Mouse (Mus musculus) layer of hippocampus, adult 18-20 months (tissue): Measurements from ENCODE around the gene Rnf220. TPM values are rescaled to one million over a fixed set of nuclear protein-coding genes. Genes with fewer than 3 reads are reported as not detected.

Experiments
- DNase-seq, 2 experiments: peaks; one replicate each; pipeline ENCODE4 v3.0.0; 2022; ENCODE audit warnings: low spot score in 2 of 2
- total RNA-seq, 2 experiments: library from RNA; stranded (reverse); gene quantifications; 2 replicates each; pipeline ENCODE4 v1.2.3; 2021

The Rnf220 gene
- total RNA-seq, 2 experiments from 2014 or later, result 188 to 194 TPM

- DNase-seq, result no peak
Observed at GRCm38 (mm10) chr4:117489975-117490374, 6.9 kb downstream of the Rnf220 start.

GRCm38 (mm10) chr4:117489566-117489965 is 7.3 kb downstream of the Rnf220 start:
- DNase-seq, result no peak

- DNase-seq, result no peak
Observed at GRCm38 (mm10) chr4:117487471-117487870, 9.4 kb downstream of the Rnf220 start.

GRCm38 (mm10) chr4:117486188-117486587 is 10.7 kb downstream of the Rnf220 start:
- no peak for DNase-seq

DNA sequence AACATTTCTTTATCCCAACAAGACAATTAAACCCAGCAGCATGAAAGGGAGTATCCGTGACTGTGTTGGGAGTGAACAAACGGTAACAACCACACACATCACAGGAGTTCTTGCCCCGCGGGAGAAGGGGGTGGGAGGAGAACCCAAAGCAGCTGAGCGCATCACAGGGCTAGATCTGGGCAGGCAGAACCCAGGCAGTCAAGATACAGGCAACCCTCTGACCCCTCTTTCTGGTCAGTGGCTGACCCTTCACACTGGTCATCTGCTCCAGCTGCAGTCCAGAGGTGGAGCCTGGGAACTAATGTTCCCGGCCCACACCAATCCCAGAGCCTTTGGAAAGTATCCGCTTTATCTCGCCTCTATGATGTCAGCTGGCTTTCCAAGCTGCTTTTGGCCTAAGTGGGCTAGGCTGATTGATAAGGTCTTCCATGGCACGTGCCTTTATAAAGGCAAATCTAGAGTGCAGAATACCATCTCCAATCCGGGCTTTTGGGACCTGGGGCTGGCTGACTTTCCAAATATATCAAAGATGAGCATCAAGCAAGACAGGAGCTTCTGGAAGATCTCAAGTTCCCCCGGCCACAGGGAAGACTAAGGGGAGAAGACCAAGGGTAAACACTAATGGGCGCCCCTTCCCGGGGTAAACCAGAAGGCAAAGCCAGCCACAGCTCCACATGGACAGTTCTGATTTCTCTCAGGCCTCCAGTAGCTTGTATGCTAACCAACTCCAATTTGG is 11.6 kb downstream of the Rnf220 start:
- DNase-seq, result no peak

GRCm38 (mm10) chr4:117484256-117485044 is 12.4 kb downstream of the Rnf220 start:
- peak in 1 of 2 experiments; percentile 40 for DNase-seq

- DNase-seq, result no peak
Observed at GRCm38 (mm10) chr4:117483931-117484255, 13.0 kb downstream of the Rnf220 start.

DNA sequence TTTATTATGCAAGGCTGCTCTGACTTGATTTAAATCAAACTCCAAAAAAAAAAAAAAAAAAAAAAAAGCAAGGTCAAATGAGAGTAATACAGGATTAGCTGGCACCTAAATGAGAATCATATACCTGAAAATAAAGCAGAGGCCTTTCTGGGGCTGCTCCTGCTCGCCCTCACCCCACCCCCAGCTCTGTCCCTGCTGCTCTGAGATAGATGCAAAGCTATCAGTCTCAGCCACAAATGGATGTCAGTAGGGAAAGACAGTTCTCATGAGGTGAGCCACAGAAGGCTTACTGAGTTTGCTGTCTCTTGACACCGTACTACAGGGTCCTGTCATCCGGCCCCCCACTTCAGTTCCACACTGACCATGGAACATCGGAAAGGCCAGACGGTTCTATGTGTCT is 14.7 kb downstream of the Rnf220 start:
- no peak for DNase-seq

DNA sequence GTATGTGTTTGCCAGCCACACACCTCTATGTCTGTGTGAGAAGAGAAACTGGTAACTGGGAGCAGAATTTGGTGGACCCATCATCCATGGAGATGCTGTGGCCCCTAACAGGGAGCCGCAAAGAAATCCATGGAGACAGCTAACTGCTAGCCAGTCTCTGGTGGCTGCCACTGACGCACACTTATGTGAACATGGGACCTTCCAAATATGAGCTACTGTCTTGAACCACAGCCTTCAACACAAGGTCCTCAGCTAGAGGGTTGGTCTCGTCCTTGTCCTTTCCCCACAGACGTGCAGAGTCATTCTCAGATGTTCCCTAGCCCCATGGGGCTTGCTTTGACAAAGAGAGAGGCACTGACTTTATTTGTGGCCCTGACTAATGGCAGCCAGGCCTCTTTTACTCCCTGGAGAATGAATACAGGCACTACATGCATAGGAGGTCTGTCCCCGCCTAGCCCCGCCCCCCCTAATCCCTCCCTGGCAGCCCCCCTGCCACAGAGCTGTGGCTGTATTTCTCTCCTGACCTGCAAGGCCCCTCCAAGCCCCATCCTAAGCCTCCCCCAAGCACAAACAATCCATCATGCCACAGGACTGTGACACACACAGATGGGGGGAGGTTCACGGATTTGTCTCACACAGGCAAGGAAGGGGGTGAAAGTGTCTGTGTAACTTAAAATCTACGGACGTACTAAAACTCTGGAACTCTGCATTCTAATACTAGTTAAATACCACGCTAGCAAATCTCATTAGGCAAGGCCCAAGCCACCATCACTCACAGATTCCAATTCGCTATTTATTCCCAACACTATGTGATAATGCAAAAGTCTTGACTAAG is 16.0 kb downstream of the Rnf220 start:
- DNase-seq, result no peak

GRCm38 (mm10) chr4:117479951-117480350 is 16.9 kb downstream of the Rnf220 start:
- DNase-seq, result no peak

DNA sequence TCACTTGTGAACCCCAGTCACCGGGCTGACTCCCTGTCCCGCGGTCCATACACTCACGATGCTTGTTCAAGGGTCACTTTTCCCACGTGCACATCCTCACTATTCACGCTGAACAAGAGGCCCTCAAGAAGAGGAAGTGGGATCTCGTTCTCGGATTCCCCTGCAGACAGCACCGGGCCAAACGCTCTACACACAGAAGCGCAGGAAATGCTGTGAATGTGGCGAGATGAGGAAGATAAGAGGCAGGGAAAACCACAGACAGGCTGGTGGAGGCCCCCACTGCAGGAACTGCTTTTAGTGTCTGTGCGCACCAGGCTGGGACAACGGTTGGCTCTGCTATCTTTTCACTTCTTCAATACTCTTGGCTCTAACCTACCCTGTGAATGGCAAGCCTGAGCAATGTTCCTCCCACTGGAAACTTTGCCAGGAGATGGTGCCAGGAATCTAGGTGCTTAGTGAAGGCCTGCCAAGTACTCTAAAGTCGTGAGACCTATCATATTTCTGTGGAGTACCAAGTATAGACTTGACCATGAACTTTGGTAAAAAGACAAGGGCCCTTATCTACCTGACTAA is 18.7 kb downstream of the Rnf220 start:
- no peak for DNase-seq

GRCm38 (mm10) chr4:117477401-117477800 is 19.5 kb downstream of the Rnf220 start:
- no peak for DNase-seq

DNA sequence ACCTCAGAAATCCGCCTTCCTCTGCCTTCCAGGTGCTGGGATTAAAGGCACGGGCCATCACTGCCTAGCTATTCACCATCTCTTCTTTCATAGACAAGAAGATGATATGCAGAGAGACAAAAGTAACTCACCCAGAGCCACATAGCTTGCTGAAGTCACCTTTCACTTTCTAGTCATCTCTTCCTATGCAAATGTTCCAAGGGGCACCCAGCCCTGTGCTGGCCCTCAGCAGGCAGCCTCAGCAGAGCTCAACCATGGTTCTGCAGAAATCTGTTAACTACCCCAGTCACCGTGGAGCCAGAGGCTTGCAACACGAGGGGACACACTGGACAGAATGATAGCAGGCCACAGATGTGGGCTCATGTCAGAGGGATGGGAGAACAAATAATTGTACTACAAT is 20.1 kb downstream of the Rnf220 start:
- no peak for DNase-seq

- DNase-seq, result no peak
Observed at GRCm38 (mm10) chr4:117476355-117476754, 20.5 kb downstream of the Rnf220 start.

- DNase-seq, result no peak
Observed at GRCm38 (mm10) chr4:117473985-117474354, 22.9 kb downstream of the Rnf220 start.

DNA sequence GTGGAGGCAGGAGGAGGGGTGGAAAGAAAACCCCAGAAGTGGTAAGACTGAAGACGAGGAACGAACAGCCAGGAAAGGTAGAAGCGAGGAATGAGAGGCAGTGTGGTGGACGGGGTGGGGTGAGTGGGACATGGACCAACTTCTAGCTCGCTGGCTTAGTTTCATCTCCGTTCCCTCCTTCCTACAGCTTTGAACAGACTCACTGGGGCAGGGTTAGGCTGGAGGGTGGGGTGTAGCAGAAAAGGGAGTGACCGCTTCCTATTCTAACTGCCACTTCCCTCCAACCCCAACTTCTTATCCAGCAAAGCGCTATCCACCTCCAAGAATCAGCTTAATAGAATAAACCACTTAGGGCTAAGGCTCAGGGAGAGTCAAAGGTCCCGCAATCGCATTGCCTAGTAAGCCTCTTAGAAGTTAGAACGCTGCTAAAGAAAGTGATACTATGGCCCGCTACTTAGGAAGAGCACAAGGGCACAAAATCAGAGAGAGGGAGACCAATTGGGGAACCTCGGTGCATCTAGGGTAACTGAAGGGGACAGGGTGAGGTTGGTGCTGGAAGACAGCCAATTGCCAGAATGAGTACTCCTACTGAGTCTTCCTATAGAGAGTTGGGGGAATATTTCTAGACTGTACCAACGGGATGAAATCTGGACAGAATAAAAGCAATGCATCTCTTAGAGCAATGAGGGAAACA is 23.4 kb downstream of the Rnf220 start:
- no peak for DNase-seq

DNA sequence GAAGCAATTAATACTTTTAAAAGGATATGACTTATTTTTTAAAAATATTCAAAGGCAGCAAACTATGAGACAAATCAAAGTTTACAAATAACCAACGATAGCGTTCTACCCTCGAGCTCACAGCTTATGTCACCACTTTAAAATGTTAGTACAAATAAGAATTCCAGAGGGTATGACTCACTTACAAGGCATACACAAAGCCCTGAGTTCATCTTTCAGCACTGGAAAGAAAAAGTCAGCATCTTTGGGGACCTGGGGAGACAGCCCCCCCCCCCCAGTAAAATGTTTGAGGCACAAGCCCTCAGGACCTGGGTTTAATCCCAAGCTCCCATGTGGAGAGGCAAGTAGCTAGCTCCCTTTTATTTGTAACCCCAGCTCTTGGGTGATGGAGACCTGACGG is 27.4 kb downstream of the Rnf220 start:
- no peak for DNase-seq

DNA sequence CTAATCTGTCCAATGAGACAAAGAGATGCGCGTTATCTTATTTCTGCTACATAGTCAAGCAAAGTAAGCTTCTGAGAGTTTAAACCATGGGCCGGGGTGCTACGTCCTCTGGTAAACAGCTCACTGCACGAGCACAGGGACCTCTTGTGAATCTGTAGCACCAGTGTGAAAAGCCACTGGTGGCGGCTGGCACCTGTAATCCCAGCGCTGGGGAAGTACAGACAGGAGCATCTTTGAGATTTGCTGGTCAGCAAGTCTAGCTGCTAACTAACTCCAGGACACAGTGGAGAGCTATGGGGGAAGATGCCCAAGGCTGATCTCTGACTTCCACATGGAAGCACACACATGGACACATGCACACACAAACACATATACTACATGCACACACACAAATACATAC is 28.9 kb downstream of the Rnf220 start:
- DNase-seq, result no peak

GRCm38 (mm10) chr4:117449151-117449550 is 47.7 kb downstream of the Rnf220 start:
- DNase-seq, result no peak

DNA sequence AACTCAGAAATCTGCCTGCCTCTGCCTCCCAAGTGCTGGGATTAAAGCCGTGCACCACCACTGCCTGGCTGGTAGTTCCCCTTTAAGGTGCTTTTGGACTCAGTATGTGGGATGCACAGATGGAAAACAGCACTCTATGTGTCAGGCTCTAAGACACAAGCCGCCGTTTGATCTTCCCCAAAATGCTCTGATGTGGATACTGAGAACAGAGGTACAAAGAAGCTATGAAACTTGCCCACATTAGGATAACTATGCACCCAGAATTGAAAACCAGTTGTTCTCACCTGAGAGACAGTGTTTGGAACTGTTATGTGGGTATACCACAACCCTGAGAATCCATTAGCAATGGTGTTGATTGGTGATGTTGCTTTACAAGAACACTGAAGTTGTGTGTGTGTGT is 48.9 kb downstream of the Rnf220 start:
- DNase-seq, result no peak
